Mouse (Mus musculus) megakaryocyte, adult 5-6 weeks (primary cell): ENCODE measurements around the gene Tlcd1. TPM values are rescaled to one million over a fixed set of nuclear protein-coding genes. Genes with fewer than 3 reads are reported as not detected.
"Not testable (repeated sequence)": the region's sequence is repeated elsewhere in the genome, so short reads cannot be mapped to it uniquely, and the experiment has no call there.

Experiments used
- ATAC-seq: 2 replicates; pipeline ENCODE4 v1.8.0; 2016; ENCODE audit warnings: mild to moderate bottlenecking, inconsistent platforms; ENCODE audit not compliant: poor library complexity, severe bottlenecking
- total RNA-seq, 2 experiments: library from RNA; stranded (forward) in 1 of 2; stranded (reverse) in 1 of 2; fragments of 153-499, 151-499 nt in 1 of 2; fragments of 221-1000, 200-1000 nt in 1 of 2; gene quantifications; 2 replicates each; pipeline versions ENCODE4 v1.2.3 to v1.2.4; 2015 to 2017

The Tlcd1 gene
- total RNA-seq (2015) (0.76 and 2.8 TPM in 2 replicates), total RNA-seq (2017) (1.0 and 1.3 TPM in 2 replicates)

DNA sequence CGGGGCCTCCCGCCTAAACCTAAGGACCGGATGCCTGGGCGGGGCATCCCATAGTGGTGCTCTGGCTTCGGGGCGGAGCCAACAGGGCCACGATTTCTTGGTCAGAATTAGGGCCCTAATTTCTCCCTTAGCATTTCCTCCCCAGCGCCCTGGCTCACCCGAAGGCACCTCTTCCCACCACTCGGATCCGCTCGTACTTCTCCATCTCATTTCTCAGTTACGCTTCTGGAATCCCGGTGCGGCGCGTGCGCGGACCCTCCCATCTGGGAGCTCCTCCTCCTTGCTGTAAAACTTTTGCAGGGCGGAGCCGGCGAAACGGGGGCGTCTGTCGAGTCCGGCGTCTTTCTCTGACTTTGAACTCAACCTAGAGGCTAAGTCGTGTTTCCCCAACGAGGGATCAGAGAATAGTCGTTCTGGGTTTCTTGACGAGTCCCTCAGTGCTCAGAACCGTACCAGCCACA lies at the start of gene Tlcd1, which contains the start of gene Nek8:
Tlcd1 (plus strand) TSS at position 310 of the 461 bp plus-strand sequence.
Nek8 (minus strand) TSS at position 274 of the 461 bp plus-strand sequence.
- peak; percentile 66 for ATAC-seq

DNA sequence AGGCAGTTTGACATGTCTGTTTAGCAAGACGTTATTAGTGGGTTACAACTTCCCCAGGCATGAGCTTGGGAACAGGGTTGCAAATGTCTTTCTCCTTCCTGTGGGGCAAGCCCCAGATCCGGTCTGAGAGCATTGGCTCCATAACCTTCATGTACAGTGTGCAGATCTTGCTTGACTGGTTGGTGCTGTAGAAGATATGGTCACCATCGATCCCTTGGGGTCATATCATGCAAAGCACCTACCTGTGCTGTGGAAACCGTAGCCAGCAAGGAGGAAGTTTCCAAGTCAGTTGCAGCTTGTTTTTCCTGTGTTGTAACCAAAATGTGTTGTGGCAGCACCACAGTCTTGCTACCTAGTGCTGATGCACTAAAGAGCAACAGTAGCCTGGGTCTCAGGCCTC lies 49.8 kb upstream of the Tlcd1 start:
- peak; percentile 89 for ATAC-seq

DNA sequence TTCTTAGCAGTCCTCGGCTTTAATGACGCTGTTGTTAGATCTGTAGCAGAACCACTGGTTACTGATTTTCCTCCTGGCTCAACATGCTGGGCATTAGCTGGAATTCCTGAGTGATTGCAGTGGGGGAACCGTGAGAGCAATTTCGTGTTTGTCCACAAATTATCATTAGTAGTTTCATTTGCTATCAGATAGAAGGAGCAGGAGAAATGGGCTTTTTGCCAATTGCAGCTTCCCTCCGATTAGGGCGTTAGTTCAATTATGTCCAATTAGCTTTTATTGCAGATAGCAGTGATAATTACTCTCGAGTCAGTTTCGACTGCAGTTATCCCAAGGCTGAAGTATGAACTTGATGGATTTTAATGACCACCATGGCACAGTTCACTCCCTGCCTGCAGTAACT lies 47.1 kb upstream of the Tlcd1 start:
- ATAC-seq: no peak

DNA sequence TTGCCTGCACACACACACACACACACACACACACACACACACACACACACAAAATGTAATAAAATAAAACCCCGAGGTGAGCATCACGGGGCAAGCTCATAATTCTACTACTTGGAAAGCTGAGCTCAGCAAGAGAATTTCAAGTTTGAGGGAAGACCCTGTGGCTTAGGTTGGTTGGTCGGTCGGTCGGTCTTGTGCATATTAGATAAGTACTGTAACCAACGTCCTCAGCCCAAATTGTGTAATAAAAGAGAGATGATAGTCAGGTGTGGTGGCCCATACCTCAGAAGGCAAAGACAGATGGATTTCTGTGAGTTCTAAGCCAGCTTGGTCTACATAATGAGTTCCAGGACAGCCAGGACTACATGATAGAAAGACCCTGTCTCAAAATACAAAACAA lies 42.6 kb upstream of the Tlcd1 start:
- no peak for ATAC-seq

DNA sequence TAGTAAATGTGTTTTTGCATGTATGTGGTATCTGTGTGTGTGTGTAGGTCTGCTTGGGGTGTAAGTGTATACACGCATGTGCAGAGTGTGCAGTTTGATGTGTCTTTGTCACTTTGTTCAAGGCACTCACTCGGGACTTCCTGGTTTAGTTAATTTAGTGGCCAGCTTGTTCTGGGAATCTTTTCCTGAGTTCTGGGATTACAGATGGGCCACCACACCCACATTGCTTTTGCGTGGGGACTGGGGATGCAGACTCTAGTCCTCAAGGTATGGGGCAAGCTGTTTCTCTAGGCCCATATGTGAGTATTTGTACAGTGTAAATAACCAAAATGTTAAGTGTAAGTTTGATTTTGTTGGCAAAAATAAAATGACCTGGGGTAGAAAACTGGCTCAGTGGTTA lies 42.2 kb upstream of the Tlcd1 start:
- ATAC-seq: no peak

DNA sequence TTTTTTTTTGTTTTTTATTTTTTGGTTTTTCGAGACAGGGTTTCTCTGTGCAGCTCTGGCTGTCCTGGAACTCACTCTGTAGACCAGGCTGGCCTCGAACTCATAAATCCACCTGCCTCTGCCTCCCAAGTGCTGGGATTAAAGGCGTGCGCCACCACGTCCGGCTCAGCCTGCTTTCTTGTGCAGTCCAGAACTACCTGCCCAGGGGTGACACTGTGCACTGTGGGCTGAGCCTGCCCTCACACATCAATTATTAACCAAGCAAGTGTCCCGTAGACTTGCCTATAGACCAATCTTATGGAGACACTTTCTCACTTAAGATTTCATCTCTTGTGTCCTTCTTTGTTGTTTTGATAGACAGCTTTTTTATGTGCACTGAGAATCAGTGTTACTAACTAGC lies 41.2 kb upstream of the Tlcd1 start:
- not testable (repeated sequence) for ATAC-seq

DNA sequence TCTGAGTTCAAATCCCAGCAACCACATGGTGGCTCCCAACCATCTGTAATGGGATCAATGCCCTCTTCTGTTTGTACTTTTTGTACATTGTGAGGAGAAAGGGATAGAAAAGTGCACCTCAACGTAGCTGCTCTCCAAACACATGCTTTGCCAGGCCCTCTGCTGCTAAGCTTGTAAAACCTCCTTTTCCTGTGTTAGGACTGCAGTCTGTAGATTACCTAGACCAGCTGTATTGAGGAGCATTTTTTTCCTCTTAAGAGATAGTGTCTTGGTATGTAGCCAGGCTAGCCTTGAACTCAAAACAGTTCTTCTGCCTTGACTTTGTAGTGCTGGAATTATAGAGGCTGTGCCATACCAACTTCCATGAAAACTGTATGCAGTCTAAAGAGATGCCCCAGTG lies 40.4 kb upstream of the Tlcd1 start:
- ATAC-seq: no peak

DNA sequence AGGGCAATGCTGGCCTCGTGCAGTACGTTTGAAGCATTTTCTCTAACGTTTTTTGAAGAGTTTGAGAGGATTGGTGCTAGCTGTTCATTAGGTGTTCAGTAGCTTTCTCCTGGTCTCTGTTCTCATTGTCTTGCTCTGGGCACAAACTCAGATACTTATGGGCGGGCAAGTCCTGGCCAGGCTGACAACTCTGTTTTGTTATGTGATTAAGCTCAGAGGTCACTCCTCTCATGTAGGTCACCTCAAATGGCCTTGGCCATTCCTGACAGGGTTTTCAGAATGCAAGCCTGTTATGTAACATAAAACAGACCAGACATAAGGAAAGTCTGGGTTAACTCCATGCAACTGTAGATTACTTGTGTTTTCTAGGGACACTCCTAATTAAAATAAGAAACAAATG lies 38.9 kb upstream of the Tlcd1 start:
- ATAC-seq: no peak

DNA sequence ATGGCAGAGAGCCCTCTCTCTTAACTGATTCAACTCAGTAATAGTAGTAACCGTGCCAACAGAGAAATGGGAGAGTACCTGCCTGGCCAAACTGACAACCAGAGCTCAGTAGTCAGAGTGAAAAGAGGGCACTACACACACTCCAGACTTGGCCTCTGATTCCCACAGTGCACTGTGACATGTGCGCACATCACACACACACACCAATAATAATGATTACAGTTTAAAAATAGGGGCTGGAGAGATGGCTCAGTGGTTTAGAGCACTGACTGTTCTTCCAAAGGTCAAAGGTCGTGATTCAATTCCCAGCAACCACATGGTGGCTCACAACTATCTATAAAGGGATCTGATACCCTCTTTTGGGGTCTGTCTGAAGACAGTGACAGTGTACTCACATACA lies 38.5 kb upstream of the Tlcd1 start:
- ATAC-seq: no peak

DNA sequence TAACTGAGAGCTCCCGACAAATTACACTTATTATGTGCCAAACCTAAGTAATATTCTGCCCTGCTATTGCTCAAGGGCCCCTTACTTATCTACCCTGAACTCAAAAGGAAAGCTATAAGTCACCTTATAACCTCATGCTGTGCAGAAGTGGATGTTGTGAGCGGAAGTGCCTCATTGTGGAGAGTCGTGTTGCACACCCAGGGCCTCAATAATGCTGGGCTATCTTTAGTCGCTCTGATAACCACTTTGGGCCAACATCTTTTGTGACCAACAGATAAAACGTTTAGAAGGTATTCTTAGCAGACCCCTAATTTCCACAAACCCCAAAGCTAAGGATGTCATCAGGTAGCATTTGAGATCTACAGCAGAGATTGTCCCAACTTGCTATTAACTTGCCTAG lies 35.8 kb upstream of the Tlcd1 start:
- ATAC-seq: peak; percentile 38; the same call in 1 of the 2 replicates

DNA sequence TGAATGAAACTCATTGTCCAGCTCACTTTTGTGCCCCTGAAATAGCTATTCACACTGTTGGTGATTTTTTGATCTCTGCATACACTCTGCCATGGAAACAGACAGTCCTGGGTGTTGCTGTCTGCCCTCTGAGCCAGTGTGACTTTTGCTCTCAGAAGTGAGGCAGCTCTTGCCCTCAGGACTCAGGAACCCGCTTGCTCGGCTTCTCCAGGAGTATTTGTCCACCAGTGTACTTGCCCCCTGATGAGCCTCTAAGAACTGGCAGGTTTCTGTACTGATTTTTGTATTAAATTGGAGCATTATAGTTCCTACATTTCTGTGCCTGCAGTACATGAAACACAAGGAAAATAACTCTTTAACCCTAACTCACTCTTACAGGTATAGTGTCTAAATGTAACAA lies 33.0 kb upstream of the Tlcd1 start:
- no peak for ATAC-seq

DNA sequence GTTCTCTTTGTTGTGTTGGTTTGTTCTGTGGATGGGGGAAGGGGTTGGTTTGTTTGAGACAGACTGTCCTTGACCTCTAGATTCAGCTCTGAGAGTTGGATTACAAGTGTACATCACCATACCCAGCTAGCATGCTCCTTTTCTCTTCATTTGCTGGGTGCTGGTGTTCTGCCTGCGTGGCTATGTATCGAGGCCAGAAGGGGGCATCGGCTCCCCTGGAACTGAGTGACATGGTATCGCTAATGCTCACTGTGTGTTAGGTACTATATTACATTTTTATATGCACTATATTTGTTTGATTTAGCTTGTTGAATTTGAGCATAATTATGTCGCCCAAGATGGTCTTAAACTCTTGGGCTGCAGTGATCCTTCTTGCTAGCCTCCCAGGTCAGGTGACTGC lies 30.3 kb upstream of the Tlcd1 start:
- ATAC-seq: no peak

DNA sequence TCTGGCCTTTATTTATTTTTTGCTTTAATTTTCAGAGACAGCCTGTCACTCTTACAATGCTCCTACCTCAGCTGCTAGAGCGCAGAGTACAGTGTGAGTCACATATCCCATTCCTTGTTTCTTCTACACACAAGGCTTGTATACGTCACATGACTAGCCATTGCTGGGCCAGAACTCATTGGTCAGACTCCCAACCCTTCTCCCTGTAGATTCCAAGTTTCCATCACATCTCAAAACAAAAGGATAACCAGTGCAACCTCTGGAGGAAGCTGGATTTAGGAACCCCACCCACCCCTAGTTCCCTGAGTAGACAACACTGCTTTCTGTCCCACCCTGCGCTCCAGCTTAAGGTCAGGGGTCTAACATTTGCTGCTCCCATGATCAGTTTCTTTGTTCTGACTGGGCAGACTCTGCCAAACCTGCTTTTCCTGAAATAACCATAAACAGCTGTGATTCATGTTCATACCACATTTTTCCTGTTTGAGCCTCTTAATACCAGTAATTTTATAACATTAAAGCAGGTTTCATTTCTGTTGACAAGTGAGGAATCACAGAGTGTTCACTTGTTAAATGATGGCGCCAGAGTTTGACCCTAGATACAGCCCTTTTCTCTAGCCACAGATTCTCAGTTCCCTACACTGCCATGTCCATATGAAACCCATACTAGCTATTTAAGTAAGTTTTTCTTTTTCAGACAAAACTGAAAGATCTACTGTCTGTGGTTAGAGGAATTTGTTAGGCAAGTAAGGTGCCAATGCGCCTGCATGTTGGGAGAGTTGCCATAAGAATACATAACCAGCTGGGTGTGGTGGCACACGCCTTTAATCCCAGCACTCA lies 29.6 kb upstream of the Tlcd1 start:
- ATAC-seq: no peak

DNA sequence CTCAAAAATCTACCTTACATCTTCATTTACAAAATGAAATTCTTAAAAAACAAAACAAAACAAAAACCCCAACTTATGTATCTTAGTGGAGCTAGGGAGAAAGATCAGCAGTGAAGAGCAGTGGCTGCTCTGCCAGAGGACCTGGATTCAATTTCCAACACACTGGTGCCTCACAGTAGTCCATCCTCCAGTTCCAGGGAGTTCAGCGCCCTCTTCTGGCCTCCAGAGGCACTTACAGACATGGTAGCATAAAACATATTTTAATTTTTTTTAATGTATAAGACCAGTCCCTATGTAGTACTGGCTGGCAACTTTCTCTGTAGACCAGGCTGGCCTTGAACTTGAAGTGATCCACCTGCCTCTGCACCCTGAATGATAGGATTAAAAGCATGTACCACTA lies 25.4 kb upstream of the Tlcd1 start:
- ATAC-seq: peak; percentile 63; the same call in 1 of the 2 replicates

DNA sequence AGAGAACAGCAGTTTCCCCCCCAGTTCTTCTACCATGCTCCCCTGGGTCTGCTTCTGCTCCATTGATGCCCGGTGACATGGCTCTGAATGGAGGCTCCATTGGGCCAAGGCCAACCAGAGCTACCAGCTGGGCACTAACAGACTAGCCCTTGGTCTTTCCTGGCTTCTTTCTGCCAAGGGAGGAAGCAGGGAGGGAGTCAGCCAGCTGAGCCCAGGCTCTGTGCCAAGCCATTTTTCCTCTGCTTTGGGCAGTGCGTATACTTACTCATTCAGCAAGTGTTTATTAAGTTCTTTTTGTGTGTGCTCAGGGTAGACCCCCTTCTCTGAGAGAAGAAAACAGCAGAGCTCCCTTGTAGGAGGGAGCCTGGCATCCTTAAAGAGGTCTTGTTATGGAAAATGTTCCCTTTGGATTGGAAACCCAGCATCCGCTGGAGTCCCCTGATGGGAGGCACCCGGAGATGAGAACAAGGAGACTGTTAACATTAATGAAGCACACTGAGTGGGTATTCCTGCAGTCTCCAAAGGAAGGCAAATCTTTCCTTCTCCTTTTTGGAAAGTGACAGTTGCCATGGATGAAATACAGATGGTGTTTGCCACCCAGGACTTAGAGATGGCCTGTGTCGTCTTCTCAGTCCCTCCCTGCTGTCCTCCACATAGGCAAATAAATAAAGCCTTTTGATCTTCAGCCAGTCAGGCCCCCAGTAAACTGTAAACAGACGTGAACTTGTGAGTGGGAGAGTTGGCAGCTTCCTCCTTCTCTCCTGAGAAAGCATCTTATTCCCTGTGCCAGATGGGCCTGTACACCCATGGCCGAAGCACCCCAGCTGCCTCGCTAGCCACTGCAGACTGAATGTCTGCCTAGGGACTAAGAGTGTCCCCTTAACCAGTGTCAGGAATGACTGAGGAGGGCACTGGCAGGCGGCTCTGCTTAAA lies 23.9 kb upstream of the Tlcd1 start:
- ATAC-seq: no peak

DNA sequence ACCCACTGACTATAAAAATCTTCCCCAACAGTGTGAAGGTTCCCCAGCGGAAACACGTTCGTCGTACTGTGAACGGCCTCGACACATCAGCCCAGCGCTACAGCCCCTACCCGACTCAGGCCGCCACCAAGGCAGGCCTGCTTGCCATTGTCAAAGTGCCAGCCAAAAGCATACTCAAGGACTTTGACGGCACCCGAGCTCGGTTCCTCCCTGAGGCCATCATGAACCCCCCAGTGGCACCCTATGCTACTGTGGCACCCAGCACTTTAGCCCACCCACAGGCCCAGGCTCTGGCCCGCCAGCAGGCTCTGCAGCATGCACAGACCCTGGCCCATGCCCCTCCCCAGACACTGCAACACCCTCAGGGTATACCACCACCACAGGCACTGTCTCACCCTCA lies 22.7 kb upstream of the Tlcd1 start:
- no peak for ATAC-seq

DNA sequence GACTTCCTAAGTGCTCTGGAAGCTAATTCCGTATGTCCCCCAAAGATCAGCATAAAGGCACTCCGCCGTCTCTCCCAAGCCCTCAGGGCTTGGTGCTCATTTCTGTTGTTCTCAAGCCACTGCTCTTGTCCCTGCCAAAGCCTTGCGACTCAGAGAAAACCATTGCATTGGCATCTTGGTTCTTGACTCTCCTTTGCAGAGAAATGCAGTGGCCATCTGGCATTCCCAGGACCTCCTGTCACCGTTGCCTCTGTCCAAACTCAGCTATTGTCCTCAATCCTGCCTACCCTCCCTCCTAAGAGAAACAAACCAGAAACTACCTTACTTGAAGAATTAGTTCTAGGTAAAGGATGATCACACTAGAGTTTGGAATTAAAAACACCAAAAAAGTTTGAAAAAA lies 20.8 kb upstream of the Tlcd1 start:
- no peak for ATAC-seq

DNA sequence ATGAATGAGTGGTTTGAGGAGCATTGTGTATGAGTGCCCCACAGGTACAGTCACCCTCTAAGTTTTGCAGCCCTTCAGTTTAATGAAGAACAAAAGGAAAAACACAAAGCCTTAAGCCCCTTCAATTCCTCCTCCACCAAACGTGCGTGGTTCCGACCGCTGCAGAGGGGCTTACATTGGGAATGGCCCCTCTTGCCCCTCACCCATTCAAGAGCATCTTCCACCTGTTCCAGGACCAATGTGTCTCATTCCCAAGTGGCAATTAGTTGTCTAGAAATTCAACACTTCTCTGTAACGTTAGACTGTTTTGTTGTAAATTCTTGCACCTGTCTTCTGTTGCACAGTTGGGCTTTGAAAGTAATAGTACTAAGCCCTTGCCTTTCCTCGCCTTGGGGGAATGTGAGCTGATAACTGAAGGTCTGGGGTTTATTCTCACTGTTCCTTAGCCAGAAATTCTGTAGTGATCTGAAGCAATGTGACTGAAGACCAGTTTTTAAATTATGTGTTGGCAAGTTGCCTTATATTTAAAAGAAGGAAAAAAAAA lies 20.3 kb upstream of the Tlcd1 start:
- no peak for ATAC-seq

DNA sequence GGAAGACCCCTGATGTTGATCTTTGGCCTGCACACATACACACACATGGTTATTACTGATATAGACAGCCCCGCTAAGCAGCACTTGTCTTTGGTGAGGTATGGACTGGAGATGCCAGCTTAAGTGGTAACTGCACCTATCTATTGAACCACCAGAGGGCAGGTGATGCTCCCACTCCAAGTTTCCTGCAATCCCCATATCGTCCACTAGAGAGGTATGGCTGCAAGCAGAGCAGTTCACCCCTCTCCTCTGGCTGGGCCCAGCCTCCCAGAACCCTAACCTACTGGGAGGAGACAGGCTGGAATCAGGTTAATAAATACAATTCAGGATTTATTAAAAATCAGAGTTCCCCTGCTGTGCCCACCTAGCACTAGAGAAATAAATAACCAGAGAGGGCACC lies 17.4 kb upstream of the Tlcd1 start:
- peak; percentile 100 for ATAC-seq

DNA sequence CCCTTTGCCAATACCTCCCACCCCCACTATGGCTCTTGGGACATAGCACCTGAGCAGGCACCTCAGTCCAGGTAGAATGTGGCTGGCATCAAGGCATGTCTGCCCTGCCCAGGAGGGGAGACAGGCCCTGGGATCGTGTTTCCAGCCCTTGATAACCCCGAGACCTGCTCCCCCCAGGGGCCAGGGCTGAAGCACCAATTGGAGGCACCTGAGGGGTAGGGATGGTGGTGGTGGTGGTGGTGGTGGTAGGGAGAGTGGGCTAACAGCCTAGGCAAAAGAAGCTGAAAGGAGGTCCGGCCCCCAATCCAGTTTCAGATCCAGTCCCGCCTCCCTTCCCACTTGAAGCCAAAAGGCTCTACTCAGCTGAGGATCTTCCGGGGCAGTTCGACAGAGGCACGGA lies 17.0 kb upstream of the Tlcd1 start:
- ATAC-seq: no peak

DNA sequence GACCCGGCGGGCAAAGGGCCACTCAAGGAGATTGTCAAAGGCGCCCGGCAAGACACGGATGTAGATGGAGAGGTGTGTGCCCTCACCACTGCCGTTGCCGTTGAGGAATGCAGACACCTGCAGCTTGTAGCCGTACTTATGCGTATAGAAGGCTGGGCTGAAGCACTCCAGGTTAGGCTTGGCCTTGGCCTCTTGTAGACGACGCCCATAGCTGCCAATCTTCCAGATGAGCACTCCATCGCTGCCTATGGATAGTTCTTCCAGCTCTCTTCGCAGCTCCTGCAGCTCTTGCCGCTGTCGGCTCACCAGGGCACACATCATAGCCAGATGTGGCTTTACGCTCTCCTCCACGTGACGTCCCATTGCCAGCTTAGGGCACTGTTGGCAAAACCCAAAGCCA lies 16.3 kb upstream of the Tlcd1 start:
- ATAC-seq: no peak
